Mouse (Mus musculus) inflammation-experienced regulatory T-cells, adult 6 months (primary cell): Measurements from ENCODE around the gene C3ar1. TPM values are rescaled to one million over a fixed set of nuclear protein-coding genes. Genes with fewer than 3 reads are reported as not detected.

ENCODE experiments used
- ATAC-seq: one replicate; pipeline ENCODE4 v1.8.0; 2017
- polyA plus RNA-seq, 3 experiments: library from polyadenylated mRNA; unstranded; fragments of 100-300 nt; shearing (Covaris generic); gene quantifications; one replicate each; pipeline ENCODE4 v1.2.1; 2017

The C3ar1 gene
- polyA plus RNA-seq, 3 experiments from 2014 or later = 0.24 to 0.46 (median 0.38) TPM

DNA sequence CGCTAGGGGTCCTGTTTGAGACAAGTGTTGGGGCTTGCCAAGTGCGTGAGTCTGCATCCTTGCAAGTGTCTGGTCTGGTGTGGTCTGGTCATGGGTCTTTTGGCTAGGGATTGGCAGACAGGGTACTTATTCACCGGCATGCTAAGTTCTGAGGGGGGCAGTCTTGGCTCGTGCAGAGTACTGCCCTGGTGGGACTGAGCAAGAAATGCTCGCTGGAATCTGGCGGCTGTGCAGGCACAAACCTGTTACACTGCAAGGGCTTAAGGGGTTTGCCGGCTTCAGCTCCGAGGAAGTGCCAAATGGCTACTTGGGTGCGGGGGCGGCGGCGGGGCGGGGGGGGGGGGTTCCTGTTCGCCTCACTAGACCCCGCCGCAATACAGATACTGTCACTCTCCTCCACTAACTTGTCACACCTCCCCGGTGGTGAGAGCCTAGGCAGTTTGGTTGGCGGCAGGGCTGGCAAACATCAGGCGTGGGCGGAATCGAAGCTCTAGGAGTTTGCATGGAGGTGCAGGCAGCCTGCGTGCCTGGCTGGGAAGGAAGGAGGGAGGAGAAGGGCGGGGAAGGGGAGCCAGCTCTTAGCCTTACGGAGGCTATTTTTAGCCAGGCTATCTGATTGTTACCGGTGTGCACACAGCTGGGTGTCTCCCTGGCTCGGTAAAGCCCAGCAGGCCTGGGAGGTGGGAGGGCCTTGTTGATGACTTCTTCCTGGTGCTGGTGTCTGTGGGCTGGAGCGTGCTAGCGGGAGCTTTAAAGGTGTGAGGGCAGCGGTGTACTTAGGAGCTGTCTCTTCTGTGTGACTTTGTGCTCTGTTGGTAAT, 29.8 kb downstream of the C3ar1 start:
- peak; percentile 79 for ATAC-seq

DNA sequence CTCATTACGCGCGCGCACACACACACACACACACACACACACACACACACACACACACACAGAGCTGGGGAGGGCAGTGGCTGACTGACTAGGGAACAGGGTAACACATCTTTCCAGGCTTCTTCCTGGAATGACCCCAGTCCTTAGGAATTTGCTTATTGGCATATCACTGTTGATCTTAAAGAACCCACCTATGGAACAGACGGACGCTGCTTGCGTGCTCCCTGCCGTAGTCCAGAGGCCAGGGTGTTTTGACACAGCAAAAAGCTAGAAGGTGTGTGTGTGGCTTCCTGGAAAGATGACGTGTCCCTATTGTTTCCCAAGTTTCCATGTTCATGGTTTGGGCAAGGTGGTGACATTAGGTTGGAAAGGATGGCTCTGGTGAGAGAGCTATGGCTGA, 30.8 kb downstream of the C3ar1 start:
- ATAC-seq = no peak

DNA sequence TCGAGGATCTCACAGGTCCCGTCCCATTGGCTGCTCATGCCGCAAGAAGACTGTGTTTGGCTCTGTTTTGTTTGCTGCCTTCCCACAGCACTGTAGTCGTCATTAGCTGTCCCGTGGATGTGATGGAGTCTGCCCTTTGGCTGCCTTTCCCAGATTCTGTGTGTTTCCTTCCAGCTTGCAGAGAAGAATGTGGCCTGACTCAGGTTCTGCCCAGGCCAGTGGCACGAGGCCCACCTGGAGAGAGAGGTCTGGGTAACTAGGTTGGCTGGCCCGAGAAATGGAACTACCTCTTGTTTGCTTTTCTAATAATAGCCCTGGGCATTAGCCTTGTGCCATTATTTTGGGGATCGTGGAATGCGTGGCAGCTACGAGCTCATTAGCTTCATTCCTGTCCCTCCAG, 31.9 kb downstream of the C3ar1 start:
- ATAC-seq = no peak

DNA sequence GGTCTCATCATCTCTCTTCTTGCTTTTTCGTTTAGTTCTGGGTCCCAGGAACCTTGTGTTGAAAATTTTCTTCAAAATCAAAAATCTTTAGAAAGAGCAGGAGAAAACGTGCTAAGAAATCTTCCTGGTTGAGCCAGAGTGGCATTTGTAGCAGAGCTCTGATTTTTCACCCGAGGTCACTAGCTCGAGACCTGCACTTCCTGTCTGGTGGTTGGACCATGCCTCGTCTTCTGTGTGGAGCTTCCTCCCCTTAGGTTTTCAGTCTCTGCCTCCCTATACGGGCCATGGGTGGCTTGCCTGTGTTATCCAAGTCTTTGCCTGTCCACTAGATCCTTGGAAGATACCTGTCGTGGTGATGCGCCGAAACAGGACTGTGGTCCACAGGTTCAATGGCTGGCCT, 34.1 kb downstream of the C3ar1 start:
- no peak for ATAC-seq

DNA sequence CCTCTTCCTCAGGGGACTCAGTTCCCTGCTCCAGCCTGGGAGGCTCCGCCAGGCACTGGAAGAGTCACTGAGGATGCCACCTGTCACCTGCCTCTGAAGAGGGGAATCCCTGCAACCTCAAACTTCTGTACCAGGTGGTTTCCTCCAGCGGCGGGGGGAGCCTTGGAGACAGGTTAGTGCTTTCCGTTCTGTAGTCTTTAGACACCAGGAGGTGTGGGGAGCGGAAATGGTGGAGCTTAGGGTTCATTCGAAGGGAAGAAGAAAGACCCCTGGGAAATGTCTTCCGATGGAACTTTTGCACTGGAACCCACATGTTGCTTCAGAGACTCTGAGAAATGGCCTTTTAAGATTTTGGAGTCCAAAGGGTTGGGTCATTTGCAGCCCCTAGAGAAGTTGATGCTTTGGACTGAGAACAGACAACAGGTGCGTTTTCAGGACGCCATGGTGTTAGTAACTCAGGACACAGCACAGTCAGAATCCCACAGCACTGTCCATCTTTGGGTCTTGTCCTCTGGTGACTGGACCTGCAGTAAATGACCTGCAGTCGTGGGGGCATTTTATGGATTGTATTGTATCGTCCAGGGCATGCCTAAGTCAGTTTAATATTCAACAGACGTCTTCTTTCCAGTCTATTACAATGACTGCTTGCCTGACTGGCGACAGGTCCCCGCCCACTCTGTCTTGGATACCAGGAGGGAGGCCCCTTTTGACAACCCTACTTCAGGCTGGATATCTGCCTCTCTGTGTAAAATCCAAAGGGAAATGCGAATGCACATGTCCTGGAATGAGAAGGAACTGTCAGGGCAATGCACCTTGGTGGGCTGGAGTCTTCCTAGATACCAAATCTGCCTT, 34.9 kb downstream of the C3ar1 start:
- ATAC-seq = peak; percentile 84

DNA sequence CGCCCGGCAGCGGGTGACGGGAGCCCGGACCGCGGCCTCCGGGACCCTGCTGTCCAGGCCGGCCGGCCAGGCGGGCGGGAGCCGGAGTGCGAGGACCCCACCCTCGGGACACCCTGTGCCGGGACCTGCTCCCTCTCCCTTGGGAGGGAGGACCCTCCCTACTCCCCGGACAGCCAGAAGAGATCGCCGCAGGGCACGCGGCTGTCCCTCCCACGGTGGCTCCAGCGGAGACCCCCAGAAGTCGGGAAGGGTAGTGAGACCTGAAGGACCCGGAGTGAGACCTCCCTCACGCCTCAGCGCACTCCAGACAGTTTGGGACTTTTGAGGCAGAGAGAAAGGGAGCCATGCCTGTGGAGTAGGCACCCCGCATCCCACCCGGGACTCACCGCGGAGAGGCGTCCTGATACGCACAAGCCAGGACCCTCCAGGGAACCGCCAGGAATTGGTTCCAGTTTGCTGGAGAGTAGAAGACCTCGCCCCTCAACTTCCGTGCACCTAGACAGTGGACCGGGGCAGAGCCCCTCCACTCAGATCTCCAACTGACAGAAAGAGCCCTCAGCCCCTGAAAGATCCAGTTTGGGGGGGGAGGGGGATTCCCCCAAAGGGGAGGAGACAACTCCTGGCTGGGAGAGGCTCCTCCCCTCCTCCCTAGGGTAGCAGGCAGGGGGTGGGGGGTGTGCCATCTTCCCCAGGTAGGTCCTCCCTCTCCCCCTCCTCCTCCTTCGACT, 35.7 kb downstream of the C3ar1 start:
- ATAC-seq = peak; percentile 23

DNA sequence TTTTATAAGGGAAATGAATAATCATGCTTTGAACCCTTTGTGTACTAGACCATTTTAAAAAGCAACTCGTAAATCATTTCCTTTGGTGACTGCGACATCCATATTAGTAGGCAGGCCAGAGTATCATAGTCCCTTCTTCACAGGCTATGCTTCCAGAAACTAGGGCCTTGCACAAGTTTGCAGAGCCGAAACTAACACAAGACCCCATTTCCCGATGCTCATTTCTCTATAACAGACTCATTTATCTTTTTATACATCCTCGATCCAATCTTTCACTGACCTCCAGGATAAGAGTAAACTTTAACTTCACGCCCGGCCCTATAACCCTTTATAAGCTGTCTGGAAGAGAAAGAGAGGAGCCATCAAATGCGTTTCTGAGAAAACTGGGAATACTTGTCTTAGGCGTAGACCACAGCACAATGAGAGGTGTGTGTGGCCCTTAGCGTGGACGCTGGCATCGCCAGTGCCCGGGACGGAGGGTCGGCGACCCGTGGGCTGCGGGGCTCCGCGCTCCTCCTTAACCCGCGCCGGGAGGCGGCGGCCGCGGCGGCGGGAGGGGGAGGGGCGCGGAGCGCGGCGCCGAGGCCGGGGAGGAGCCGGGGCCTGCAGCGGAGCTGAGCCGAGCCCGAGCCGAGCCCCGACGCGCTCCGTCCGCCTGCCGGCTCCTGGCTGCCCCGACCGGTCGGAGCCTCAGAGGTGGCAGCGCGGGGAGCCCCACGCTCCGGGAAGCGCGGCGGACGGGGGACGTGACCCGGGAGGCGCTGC, 36.5 kb downstream of the C3ar1 start, which contains the start of gene Foxj2:
Foxj2 (plus strand) TSS at position 609 of the 765 bp plus-strand sequence.
- peak; percentile 48 for ATAC-seq

DNA sequence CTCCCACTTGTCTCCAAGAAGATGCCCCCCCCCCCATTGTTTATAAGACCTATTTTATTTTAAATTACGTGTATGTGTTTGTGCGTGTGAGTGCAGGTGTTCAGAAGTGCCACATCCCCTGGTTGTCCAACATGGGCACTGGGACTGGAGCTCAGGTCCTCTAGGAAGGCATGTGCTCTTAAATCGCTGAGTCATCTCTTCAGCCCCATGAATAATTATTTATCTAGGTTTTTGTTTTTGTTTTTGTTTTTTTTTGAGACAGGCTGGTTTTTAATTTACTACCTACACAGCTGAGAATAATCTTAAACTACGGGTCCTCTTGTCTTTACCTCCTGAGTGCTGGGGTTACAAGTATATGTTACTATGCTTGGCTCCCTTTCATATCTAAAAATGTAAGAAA, 42.3 kb downstream of the C3ar1 start:
- no peak for ATAC-seq

DNA sequence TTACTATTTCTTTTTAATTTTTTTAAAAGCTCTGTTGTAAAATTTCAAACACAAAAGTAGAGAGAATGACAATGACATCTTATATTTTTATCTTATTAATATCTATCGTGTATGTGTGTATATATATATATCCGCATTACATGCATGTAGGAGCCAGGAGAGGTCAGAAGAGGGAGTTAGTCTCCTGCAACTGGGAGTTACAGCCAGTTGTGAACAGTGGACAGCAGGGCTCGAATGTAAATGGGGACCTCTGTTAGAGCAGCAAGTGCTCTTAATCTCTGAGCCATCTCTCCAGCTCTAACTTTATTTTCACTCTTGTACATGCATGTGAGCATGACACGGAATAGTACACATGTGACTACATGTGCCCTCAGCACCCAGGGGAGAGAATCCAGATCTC, 43.2 kb downstream of the C3ar1 start:
- ATAC-seq = no peak

DNA sequence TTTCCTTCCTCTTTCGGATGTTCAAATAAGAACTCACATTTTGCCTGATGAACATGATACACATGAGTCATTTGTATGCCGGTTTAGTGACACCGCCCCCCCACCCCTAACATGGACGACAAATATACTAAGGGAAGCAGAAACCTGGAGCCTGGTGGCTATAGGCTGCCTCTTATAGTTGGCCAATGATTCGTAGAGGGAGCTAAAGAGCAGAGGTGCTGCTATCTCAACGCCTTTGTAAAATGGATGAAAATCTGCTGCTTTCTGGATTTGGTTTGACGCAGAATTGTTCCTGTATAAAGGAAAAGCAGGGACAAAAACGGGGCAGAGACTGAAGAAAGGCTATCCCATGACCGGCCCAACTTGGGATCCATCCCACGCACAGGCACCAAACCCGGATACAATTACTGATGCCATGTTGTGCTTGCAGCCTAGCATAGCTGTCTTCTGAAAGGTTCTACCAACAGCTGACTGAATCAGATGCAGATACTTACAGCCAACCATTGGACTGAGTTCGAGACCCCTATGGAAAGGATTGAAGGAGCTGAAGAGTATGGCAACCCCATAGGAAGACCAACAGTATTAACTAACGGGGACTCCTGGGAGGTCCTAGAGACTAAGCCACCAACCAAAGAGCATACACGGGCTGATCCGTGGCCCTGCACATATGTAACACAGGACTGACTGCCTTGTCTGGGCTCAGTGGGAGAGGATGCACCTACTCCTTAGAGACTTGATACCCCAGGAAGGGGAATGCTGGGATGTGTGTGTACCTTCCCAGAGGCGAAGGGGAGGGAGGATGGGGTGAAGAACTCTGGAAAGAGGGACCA, 44.0 kb downstream of the C3ar1 start:
- ATAC-seq = peak; percentile 50

DNA sequence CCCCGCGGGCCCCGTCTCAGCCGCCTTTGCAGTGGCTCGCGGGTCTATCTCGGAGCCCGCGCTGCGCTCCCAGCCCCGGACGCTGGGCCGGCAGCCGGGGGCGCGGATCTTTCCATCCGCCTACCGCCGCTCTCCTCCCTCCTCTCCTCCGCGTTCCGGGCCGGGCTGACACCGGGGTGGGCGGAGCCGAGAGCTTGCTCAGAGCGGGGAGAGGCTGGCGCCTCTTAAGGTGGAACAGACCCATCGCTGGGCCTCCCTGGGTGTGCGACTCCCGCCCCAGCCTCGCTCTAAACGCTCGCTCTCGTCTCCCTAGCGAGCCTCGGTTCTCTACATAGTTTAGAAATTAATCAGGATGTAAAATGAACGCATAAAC, 44.7 kb downstream of the C3ar1 start:
- peak; percentile 65 for ATAC-seq

DNA sequence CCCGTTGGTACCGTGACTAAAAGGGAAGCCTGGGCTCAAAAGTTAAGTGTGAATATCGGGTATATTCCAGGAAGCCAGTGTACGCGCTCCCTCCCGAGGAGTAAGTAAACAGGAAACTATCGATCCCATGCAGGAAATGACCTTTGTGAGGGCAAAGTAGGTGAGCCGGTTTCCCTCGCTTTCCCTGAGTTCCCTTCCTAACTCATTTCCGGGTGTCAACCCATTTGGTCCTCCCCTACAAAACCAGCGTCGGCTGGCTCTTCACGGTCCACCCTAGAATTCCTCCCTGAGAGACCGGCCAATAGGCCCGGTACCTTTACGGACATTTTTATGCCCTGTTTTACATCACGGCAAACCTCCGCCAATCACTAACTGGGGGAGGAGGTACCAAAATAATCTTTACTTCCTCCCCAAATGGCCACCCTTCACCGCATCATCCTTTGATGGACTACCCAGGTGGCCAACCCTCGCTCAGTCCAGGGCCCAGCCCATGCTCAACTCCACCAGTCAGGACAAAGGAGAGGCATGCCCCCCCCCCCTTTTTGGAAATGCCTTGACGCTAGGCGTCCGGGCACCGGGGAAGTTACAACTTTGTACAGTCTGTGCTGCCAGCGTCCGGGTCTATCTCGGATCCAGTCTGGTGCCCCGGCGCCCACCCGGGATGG, 45.2 kb downstream of the C3ar1 start:
- peak; percentile 83 for ATAC-seq

DNA sequence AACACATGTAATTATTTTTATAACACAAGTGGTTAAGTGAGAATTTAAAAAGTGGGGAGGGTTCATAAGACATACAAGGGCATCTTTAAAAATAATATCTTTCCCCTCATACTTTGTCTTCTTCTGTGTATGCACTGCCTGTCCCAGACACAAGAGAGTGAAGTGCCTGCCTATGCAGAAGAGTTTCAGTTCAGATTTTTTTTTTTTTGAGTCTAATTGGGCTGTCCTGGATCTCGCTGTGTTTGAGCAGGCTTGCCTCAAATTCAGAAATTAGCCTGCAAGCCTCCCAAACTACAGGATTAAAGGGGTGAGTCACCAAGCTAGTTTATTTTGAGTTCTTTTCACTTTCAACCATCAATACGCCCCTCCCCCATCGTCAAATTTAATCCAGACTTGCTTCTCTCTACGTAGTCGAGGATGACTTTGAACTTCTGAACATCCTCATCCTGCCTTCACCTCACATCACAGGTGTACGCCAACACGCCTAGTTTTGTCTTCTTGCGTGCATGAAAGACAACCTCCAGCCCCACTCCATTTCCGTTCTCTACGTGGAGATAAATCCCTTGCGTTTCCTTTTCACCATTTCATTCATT, 45.8 kb downstream of the C3ar1 start:
- peak; percentile 44 for ATAC-seq

DNA sequence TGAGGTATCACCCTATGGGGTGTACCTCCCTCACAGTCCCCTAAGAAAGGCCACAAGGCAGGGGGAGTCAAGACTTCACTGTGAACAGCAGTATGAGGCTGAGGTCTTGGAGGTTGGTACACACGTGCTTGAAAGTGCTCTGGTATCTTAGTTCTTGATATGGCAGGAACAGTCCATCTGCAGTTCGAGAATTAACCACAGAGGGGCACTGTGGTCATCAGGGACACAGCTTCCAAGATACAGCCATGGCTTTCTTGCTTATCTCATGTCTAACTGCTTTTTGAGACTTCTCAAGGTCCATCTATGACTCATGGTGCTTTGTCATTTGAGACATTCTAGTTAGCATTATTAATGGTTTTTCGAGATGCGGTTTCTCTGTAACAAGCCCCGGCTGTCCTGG, 51.5 kb downstream of the C3ar1 start:
- peak; percentile 63 for ATAC-seq

DNA sequence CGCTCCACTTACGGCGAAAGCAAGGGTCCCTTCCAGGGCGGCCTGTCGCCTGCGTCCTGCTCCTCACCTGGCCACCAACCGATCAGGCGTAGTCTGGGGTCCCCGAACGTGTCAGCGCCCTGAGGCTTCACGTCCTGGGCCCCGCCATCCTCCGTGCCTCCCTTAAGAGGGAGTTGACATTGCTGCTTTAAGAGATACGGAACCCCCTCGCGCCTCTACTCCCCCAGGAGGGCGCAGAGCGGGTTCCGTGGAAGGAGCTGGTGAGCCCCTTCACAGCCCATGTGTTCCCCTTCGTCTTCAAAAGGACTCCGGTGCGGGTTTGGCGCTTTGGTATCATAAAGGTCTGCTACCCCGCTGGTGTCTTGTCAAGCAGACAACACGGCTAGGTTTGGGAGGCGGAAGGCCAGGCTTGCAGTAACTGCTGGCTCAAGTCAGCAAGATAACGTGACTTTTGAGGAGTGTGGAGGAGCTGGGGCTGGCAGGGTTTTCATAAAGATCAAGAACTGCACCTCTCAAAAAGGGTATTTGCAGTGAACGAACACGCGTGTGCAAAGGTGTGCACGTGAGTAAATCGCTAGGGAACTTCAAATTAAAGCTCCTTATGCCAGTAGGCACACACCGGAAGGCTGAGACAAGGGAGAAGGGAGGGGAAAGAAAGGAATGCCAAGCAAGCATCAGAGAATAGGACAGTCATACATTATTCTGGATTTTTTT, 54.0 kb downstream of the C3ar1 start:
- ATAC-seq = peak; percentile 69

DNA sequence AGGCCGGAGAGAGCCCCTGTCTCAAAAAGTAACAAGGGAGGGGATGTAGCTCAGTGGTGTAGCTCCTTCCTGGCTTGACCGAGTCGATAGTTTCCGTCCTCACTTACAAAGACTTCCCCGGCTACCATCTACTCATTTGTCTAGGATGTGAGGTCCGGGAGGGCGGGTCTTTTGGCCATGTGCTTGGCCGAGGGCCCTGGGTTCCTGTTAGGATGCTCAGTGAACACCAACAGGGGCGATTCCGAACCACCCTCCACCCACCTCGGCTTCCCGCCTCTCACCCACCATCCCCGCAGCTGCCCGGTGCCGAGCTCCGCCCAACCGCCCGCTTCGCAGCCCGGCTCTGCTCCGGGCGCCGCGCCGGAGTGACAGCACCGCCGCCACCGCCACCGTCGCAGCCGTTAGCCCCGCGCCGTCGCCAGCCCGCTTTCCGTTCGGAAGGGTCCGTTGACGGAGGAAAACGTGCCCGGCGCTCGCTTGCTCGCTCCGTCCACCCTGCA, 54.6 kb downstream of the C3ar1 start, which contains the start of gene Slc2a3:
Slc2a3 (minus strand) TSS at position 340 of the 500 bp plus-strand sequence.
- ATAC-seq = peak; percentile 56

DNA sequence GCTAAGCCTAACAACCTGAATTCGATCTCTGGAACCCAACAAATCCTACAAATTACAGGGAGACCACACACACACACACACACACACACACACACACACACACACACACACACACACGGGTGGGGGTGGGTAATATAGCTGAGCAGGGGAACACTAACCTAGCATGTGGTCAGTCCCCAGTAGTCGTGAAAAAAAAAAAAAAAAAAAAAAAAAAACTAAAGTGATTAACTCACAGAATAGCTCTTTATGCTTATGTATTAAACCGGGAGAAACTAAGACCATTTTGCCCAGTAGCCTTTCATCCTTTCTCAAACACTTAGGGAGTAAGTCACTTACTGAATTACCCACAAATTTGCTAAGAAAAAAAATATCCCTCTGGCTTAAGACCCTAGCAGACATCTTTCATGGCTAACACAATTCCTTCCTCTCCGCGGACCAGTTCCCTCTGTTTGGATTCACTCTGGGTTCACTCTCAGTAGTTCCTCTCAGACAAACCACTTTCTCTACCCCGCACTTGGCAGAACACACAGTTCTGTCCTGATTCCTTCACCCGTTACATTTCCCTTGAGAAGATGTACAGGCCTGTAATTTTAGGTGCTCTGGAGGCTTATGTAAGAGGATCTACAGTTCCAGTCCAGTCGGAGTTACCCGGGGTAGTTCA, 55.2 kb downstream of the C3ar1 start:
- peak; percentile 11 for ATAC-seq
